Mouse (Mus musculus): Measurements from ENCODE around the gene Spic.

Gene Spic

DNA sequence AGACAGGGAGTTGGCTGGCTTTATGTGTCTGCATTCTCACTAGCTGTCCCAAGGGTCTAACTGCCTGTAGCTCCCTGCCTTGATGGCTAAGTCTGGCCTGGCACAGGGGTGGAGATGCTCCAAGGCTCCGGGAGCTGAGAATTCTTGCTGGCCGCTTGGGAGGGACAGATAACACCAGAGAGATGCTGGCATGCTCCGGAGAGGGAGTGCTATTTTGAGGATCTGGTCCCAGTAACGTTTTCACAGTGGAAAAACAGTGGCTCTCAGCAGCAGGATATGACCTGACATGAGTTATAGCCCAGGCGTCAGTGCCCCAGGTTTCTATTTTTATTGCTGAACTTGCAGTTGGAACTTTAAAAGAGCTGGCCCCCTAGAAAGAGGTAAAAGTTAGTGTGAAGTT lies 39.4 kb downstream of the Spic start:
- DNase-seq (ENCODE audit: low spot score) = no peak

GRCm38 (mm10) chr10:88631330-88631953 lies 53.4 kb downstream of the Spic start:
- no peak for DNase-seq (ENCODE audit: low spot score)

DNA sequence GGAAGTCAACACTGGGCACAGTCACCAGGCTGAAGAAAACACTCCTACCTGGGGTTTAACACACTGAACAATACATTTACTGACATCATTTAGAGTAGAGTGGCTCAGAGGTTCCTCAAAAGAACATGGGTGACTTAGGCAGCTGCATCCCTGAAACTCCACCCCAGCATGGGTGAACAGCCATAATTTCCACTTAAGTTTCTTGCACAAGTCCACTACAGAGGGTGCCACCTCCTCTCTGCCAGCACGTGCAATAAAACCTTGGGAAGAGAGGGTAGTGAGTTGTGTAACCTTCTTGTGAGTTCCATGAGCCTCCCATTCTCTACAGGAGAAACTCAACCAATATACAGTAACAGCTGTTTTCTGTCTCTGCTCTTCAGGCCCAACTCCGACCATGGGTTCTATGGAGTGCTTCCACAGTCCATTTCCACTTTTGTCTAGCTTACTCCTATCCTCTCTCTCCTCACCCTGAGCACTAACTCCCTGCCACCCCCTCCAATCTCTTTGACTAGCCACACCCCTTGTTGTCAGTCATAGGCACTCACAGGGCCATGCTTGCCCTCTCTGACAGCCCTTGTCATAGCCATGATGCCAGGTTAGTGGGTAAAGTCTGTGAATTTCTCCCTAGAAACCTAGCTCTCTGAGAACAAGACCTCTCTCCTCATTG lies 54.0 kb downstream of the Spic start:
- DNase-seq (ENCODE audit: low spot score) = no peak

DNA sequence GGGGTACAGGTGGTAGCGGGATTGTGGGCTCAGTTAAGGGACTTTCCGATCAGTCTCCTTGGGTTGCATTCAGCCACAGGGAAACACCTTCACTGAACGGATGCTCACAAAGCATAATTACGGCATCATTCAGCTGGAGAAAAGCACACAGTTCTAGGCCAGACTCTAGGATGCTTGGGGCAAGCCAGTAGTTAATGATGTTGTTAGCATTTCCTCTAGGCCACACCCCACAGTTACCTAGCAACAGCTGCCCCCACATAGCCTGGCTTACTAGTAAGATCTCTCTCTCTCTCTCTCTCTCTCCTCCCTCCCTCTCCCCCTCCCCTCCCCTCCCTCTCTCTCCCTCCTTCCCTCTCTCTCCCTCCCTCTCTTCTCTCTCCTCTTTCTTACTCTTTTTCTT lies 57.8 kb downstream of the Spic start:
- no peak for DNase-seq (ENCODE audit: low spot score)

DNA sequence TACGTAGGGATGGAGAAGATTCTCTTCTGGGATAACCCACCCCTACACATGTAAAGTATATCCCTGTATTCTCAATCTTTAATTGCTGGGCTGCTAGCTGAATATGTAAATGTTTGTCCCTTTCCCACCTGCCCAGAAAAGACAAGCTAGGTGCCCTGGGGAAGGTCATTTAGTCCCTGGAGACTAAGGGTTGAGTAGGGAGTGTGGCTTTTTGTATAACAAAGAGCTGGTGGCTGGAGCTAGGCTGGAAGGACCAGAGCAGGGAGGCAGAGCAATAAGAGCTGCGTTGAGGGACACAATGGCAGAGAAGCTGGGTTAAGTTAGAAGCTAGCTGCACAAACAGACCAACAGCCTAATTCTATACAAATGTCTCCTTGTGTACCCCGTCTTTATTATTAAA lies 58.6 kb downstream of the Spic start:
- DNase-seq (ENCODE audit: low spot score) = no peak
